Mouse (Mus musculus) T-helper 2 cell (primary cell): ENCODE data around the gene Ccnk.

Source experiments
- in situ Hi-C: fragments of 300-600 bp; cut with MboI, MseI; formaldehyde crosslinking; loops from one replicate; pipeline ENCODE4 v1.15.1; 2025; ENCODE audit warnings: high pct_unique_total_duplicates

Ccnk gene

GRCm38 (mm10) chr12:108221712-108222111 lies 42.3 kb downstream of the Ccnk start:
- in situ Hi-C loops, result no loop called here

DNA sequence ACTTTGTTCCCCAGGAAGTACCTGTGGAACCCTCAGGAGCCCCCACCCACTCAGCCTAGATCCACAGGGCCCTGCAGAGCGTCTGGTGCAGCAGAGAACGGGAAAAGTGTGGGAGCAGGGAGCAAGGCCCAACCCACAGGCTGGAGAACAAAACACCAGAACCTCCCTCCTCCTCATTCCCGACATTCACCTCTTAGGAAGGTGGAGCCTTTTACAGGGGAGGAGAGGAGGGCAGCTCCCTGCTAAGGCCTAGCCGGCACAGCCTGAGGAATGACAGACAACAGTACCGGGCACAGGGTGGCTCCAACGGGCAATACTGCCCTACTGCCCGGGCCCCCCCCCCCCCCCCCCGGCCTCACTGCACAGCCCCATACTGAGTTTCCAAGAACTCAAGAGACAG lies 44.0 kb downstream of the Ccnk start:
- in situ Hi-C loops, result no loop called here

- in situ Hi-C loops, result no loop called here
These were observed 46.4 kb downstream of the Ccnk start for GRCm38 (mm10) chr12:108225781-108226180.

GRCm38 (mm10) chr12:108226216-108226615 lies 46.8 kb downstream of the Ccnk start:
- in situ Hi-C loops, result no loop called here

DNA sequence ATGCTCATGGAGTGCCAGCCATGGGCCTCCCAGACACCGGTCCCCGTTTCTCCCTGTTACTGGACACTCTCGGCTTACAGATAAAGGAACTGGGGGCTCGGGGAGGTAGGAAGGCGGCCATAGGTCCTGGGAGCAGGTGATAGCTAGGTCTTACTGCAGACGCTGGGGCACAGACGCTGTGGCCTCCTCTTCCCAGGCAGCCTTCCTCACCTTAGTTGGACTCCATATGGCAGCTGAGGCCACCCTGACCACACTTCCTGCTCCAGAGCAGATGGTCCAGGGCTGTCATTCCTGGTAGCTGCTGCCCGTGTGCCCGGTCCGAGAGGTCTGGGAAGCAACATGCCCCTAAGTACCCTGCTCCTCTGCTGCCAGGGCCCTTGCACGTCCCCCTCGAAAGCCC lies 47.6 kb downstream of the Ccnk start:
- in situ Hi-C loops, result no loop called here

- in situ Hi-C loops, result no loop called here
These were observed 48.1 kb downstream of the Ccnk start for GRCm38 (mm10) chr12:108227527-108227926.

DNA sequence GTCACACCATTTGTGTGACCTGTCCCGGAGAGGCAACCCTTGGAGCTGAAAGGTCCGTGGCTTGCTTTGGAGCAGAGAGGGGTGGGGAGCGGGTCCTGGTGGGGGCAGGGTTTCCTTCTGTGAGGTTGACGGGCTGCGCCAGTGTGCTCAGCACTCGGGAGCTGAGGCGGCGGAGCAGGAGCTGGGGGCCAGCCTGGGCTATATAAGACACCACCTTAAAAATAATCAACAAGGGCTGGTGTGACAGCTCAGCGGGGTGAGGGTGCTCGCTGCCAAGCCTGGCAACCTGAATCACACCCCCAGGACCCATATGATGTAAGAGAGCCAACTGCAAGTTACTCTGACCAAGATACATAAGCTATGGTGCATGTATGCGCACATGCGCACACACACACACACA lies 50.7 kb downstream of the Ccnk start:
- in situ Hi-C loops, result no loop called here

DNA sequence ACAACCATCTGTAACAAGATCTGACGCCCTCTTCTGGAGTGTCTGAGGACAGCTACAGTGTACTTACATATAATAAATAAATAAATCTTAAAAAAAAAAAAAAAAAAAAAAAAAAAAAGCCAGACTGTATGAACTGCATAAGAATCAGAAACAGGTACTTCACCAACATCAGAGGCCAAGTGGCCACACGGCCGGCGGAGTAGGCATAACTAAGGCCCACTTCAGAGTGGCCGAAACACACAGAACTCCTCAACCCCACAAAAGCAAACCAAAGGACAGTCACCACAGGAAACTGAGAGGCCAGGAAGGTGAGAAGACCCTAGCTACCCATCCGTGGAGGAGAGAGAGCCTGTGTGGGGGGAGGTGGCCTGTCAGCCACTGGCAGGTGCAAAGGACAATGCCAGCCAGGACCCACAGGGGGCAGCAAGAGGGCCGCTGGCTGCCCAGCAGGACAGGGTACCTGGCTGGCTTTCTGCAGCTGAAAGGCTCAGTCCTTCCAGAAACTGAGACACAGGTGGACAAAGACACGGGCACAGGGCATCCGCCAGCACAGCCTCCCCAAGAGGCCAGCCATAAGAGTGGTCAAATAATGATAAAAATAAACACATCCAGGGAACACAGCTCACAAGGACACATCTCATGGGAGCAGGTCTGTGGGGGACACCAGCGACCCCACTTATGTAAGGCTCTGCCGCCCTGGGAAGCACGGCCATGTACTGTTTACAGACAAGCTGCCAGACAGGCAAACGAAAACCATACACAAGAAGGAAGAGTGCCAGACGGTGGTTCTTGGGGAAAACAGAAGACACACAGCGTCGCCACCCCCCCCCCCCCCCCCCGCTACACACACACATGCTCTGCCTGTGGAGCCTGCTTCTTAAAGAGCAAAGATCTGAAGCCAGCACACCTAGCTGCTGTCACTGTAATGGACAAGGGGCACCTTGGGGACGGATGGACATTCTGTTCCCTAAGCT lies 51.7 kb downstream of the Ccnk start:
- in situ Hi-C loops, result no loop called here

DNA sequence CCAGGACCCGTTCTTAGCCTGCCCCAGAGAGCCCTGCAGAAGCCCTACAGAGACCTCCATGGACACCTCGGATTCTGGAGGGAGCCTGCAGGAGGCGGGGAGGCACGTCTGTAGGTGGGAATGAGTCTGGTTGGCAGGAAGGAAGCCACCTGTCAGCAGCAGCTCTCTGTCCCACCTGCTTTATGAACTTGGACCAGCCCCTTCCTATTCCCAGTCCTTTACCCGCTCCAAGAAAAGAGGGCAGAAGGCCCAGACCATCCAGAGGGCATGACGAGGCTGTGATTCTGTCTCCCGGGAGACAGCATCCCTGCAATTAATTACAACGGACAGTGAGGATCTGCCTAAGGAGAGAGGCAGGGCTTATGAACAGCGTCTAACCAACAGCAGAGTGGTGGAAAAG lies 52.5 kb downstream of the Ccnk start:
- in situ Hi-C loops, result no loop called here

DNA sequence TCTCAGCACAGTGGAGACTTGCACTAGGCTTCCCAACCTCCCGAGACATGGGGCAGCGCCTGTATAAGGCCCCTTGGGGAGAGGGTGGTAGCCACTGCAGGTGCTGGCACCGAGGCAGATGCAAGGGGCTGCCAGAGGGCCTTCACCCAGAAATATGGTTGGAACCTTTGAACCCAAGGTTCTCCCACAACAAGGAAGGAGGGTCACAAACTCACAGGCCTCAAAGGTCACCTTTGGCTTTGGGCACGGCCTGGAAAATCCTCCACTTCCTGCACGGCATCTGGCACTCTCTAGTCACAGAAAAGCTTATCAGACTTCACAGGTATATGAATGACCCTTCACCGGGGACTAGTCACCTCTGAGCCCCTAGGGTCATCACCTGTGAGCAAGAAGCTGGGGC lies 54.4 kb downstream of the Ccnk start:
- in situ Hi-C loops, result no loop called here

DNA sequence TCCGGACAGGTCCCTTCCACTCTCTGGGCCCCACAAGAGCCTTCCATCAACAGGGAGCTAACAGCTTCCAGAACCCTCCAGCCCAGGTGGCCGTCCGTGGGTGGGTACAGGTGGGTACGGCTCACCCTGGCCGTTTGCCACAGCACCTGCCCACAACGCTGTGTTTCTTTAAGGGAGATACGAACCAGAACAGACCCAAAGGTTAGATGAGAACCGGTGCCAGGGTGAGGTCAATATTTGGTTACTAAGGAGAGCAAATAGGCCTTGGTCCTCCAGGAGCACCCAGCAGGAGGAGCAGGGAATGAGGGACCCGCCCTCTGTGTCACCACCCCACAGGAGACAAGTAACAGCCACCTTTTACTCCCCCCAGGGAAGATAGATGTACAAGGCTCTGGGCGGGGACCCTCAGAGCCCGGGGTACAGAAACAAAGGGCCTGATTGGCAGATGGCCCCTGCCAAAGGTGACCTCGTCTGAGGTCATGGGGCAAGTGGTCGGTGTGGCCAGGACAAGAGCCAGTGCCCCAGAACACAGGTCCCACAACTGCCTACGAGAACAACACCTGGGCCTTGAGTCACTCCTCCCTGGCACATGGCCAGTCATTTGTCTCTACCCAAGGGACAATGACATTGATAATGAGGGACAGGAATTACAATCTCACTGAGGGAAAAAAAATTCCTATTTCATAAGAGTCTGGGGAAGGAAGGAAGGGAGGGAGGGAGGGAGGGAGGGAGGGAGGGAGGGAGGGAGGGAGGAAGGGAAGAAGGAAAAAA lies 55.6 kb downstream of the Ccnk start:
- in situ Hi-C loops, result no loop called here

DNA sequence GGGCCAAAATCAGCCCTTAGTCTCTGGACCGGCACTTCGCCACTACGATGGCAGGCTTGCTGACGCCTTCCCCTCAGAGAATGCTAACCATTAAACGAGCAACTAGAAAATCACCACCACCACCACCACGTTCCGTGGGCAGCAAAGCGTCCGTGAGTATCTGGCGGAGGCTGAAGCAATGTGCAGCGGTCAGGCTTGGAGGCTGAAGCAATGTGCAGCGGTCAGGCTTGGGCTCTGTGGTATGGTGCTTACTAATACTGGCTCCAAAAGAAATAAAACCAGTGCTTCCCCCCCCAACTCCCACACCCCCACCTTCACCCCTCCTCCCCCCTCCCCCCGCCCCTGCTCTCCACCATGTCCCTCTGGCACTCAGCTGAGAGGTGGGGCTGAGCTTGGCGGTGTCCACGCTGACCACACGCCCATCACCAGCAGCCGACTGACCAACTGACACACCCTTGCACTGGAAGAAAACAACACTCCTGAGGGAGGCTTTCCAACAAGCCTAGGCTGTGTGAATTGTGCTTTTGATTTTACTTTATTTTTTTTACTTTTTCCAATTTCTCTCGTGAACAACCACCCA lies 56.7 kb downstream of the Ccnk start:
- in situ Hi-C loops, result no loop called here

DNA sequence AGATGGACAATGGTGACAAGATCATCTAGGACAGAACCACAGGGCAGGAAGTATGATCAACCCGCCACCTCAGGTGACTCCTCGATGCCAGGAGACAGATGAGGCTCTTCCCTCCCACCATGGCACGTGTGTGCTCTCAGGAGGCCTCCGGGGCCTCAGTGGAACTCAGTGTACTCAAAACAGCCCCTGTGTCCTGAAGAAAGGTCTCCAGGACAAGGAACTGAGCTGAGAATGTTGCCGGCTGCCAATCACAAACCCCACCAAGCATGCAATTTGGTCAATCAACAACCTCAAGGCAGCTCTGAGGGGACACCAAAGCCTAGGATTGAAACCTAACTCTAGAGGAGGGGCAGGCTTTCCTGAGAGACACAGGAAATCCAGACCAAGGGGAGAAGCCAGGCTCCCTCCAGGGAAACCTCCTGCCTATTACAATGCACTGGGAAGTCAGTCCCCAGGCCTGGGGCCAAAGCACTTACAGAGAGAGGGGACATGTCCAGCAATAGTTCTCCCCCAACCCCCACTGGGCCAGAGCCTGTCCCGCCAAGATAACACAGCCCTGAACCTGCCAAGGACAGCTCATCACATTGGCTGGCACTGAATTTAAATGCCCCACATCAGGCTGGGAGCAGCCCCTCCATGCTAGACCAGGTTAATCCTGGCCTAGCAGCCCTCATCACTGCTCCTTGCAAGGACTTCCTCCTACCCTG lies 58.1 kb downstream of the Ccnk start:
- in situ Hi-C loops, result no loop called here

GRCm38 (mm10) chr12:108238395-108239035 lies 59.1 kb downstream of the Ccnk start:
- in situ Hi-C loops, result no loop called here

GRCm38 (mm10) chr12:108239441-108239840 lies 60.1 kb downstream of the Ccnk start:
- in situ Hi-C loops, result no loop called here

DNA sequence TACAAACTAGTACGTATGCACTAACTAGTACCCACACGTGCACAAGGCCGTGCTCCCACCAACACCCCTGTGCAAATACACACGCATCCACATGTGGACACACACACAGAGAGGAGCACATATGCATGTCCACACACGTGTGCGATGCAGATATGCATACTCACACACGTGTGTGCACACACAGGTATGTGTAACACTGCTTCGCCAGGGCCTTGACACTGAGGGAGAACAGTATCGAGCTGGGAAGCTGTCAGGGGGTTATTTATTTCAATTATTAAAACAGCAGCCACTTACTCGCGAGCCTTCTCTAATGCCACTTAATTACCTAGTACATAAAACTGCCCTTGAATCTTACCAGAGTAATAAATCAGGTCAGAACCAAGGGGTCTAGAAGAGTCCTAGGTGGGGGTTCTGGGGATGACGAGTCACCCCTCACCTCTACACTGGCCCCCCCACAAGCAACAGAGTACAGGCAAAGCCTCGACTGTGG lies 61.1 kb downstream of the Ccnk start:
- in situ Hi-C loops, result no loop called here

GRCm38 (mm10) chr12:108240953-108241588 lies 61.7 kb downstream of the Ccnk start:
- in situ Hi-C loops, result no loop called here

DNA sequence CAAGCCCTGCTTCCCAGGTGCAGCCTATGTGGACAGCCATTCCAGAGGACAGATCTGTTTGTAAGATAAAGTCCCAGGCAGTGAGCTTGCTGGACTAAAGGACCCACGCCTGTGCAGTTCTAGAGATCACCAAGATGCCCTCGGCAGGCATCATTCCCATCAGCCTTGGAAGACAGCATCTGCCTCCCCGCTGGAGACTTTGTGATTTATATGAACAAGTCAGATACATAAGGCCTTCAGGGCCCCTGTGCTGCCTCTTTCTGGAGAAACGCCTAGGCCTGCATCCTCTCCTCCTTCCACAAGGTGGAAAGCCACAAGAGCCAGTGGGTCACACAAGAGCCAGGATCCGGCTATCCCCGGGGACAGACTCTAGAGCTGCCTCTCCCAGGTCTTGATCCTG lies 62.2 kb downstream of the Ccnk start:
- in situ Hi-C loops, result no loop called here

DNA sequence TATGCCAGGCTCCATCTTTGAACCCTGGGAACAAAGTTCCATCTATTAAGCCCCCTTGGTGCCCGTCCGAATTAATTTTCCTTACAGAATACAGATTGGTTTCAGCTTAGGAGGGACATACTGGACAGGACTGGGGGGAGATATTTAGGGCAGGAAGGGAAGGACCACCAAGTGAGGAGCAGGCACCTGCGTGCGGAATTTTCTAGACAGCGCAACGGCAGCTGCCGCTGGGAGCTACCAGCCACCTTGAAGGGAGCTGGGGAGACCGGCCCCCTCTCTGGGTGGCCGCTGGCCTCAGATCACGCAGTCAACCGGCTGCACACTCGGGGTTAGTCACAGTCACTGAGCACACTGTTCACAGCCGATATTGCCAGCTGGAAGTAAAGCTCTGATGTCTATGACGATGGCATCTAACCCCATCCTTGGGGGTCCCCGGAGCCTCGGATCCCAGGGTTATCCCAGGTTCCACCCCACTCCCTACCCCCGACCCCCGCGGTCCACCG lies 62.9 kb downstream of the Ccnk start:
- in situ Hi-C loops, result no loop called here

- in situ Hi-C loops, result no loop called here
These were observed 65.4 kb downstream of the Ccnk start for GRCm38 (mm10) chr12:108244778-108245177.
